9 mouse cellular contexts compared by ENCODE assay signal in genomic region chr2:33821677-33822607, GRCm38 (mm10).
DNase-seq lines count a peak whose midpoint lies in the region; ATAC-seq and TF ChIP-seq lines count a peak whose summit lies in the region.
"Had no signal": no experiment of that assay in that cellular context is flagged by ENCODE, and none has a peak within 500 bp of the region (broad histone marks: within the 10 kb centered on the region; RNA-seq: fewer than 3 reads in every experiment).

No protein-coding gene starts in this region.

- DNase-seq in c-Kit-positive CD71-positive TER-119-positive erythroid progenitor cells, embryonic 14.5 days (ENCODE audit: low spot score) = peak; percentile 81
- DNase-seq in heart, postnatal 36 days = peak; percentile 85 to 87
- peak; percentile 86 for DNase-seq in layer of hippocampus, adult 11-12 months (ENCODE audit: low spot score)
- peak; percentile 90 for DNase-seq in liver, postnatal 0 days

- no peak for TF ChIP-seq POLR2A in ES-Bruce4 (IDR thresholded peaks at IDR 0.05; ENCODE audit: insufficient read depth, low read length)
- TF ChIP-seq POLR2A in testis, adult 2 months (IDR thresholded peaks at IDR 0.05; ENCODE audit: control insufficient read depth, low read depth, low read length) = no peak

- H3K4me2 ChIP-seq in forebrain, embryonic 13.5 days = no peak overlapping the region
- no peak overlapping the region for H3K4me2 ChIP-seq in liver, postnatal 0 days (ENCODE audit: low read depth, low read length)
- H3K4me2 ChIP-seq in neural tube, embryonic 15.5 days = no peak overlapping the region

- H3K36me3 ChIP-seq in ES-Bruce4 (ENCODE audit: control insufficient read depth, insufficient read depth, low read length, poor library complexity, severe bottlenecking) = no peaks in the 10 kb centered on the region
- H3K36me3 ChIP-seq in forebrain, embryonic 13.5 days (ENCODE audit: poor library complexity, severe bottlenecking) = peaks cover 84% of the 10 kb centered on the region
- H3K36me3 ChIP-seq in liver, postnatal 0 days (replicated peaks; ENCODE audit: insufficient read depth, low read length) = peaks cover 36% of the 10 kb centered on the region
- peaks cover 65% of the 10 kb centered on the region for H3K36me3 ChIP-seq in neural tube, embryonic 15.5 days
- H3K36me3 ChIP-seq in testis, adult 2 months (ENCODE audit: control insufficient read depth, insufficient read depth, low read length) = no peaks in the 10 kb centered on the region

- 24% methylated on average over 13 of the region's 13 CpGs for WGBS in forebrain, embryonic 13.5 days
- 36% methylated on average over 13 of the region's 13 CpGs for WGBS in liver, postnatal 0 days (ENCODE audit: insufficient replicate concordance)
- WGBS in neural tube, embryonic 15.5 days = 27% methylated on average over 13 of the region's 13 CpGs

- H3K9ac ChIP-seq in ES-Bruce4 (ENCODE audit: low read depth, poor library complexity, severe bottlenecking) = no peak overlapping the region
- H3K9ac ChIP-seq in forebrain, embryonic 13.5 days = no peak overlapping the region
- H3K9ac ChIP-seq in liver, postnatal 0 days (replicated peaks) = no peak overlapping the region
- no peak overlapping the region for H3K9ac ChIP-seq in neural tube, embryonic 15.5 days (replicated peaks)

- H3K4me1 ChIP-seq in ES-Bruce4 (ENCODE audit: control insufficient read depth, insufficient read depth, low read length) = no peaks in the 10 kb centered on the region
- H3K4me1 ChIP-seq in forebrain, embryonic 13.5 days = peaks cover 17% of the 10 kb centered on the region
- H3K4me1 ChIP-seq in liver, postnatal 0 days (ENCODE audit: insufficient read depth) = no peaks in the 10 kb centered on the region
- H3K4me1 ChIP-seq in neural tube, embryonic 15.5 days = peaks cover 23% of the 10 kb centered on the region
- no peaks in the 10 kb centered on the region for H3K4me1 ChIP-seq in testis, adult 2 months (ENCODE audit: control insufficient read depth, insufficient read depth, low read length)

- ATAC-seq in forebrain, embryonic 13.5 days = peak; percentile 73
- ATAC-seq in liver, postnatal 0 days = peak; percentile 74
- peak; percentile 85 for ATAC-seq in neural tube, embryonic 15.5 days (ENCODE audit: low FRiP score)

- H3K27ac ChIP-seq in ES-Bruce4 (ENCODE audit: insufficient read depth, low read length) = no peak overlapping the region
- H3K27ac ChIP-seq in forebrain, embryonic 13.5 days = no peak overlapping the region
- H3K27ac ChIP-seq in liver, postnatal 0 days (ENCODE audit: low read depth) = 0 out of 2 replicates have a peak overlapping the region, but pooled peaks have one; percentile 3
- H3K27ac ChIP-seq in neural tube, embryonic 15.5 days (replicated peaks) = peak overlapping the region; percentile 65
- no peak overlapping the region for H3K27ac ChIP-seq in testis, adult 2 months (ENCODE audit: control insufficient read depth, insufficient read depth, low read depth, low read length)
- H3K27ac ChIP-seq: macrophage had no signal

- TF ChIP-seq CTCF in ES-Bruce4 (IDR thresholded peaks at IDR 0.05; ENCODE audit: low read depth, low read length) = peak; percentile 98
- peak; percentile 99 for TF ChIP-seq CTCF in liver, postnatal 0 days (IDR thresholded peaks at IDR 0.05; ENCODE audit: low read depth)
- TF ChIP-seq CTCF in testis, adult 2 months (IDR thresholded peaks at IDR 0.05; ENCODE audit: control insufficient read depth, insufficient read depth, insufficient replicate concordance, low read depth, low read length) = peak; percentile 95; the same call in 1 of the 2 replicates

- H3K27me3 ChIP-seq in ES-Bruce4 (ENCODE audit: control insufficient read depth, insufficient read depth, low read length, poor library complexity, severe bottlenecking) = no peaks in the 10 kb centered on the region
- H3K27me3 ChIP-seq in forebrain, embryonic 13.5 days = peaks cover 20% of the 10 kb centered on the region
- no peaks in the 10 kb centered on the region for H3K27me3 ChIP-seq in liver, postnatal 0 days (ENCODE audit: insufficient read depth, low read length)
- no peaks in the 10 kb centered on the region for H3K27me3 ChIP-seq in neural tube, embryonic 15.5 days (replicated peaks)
- no peaks in the 10 kb centered on the region for H3K27me3 ChIP-seq in testis, adult 2 months (ENCODE audit: control insufficient read depth, insufficient read depth, low read length)

- no peak overlapping the region for H3K4me3 ChIP-seq in ES-Bruce4 (ENCODE audit: low read depth, low read length)
- no peak overlapping the region for H3K4me3 ChIP-seq in forebrain, embryonic 13.5 days
- H3K4me3 ChIP-seq in liver, postnatal 0 days (ENCODE audit: low read depth, low read length) = no peak overlapping the region
- H3K4me3 ChIP-seq in neural tube, embryonic 15.5 days (replicated peaks) = no peak overlapping the region
- H3K4me3 ChIP-seq in testis, adult 2 months (ENCODE audit: control insufficient read depth, low read depth, low read length) = no peak overlapping the region

- H3K9me3 ChIP-seq in ES-Bruce4 (replicated peaks; ENCODE audit: control insufficient read depth, insufficient read depth, low read length, poor library complexity, severe bottlenecking) = no peaks in the 10 kb centered on the region
- H3K9me3 ChIP-seq in forebrain, embryonic 13.5 days (replicated peaks) = no peaks in the 10 kb centered on the region
- H3K9me3 ChIP-seq in liver, postnatal 0 days (ENCODE audit: low read length) = no peaks in the 10 kb centered on the region
- no peaks in the 10 kb centered on the region for H3K9me3 ChIP-seq in neural tube, embryonic 15.5 days (replicated peaks)

- peak; percentile 44; the same call in 1 of the 2 replicates for TF ChIP-seq EP300 in ES-Bruce4 (IDR thresholded peaks at IDR 0.05; ENCODE audit: insufficient read depth, low read depth, low read length)
- TF ChIP-seq EP300 in liver, postnatal 0 days (IDR thresholded peaks at IDR 0.05; ENCODE audit: low read depth) = no peak

- intact Hi-C loops in heart, postnatal 36 days (cut with DNase I) = loop anchor here (1.0 to 5.0 kb wide), 6 partner anchors 65 to 815 kb away; partner anchors contain the start of gene Mvb12b

Comparison
In these comparisons a context has a peak if more than half of its experiments do, and no peak if none do; other contexts are left out.
1. H3K27ac ChIP-seq: peak in liver, postnatal 0 days (single experiment) and neural tube, embryonic 15.5 days (single experiment); none in ES-Bruce4 (single experiment), forebrain, embryonic 13.5 days (single experiment) and testis, adult 2 months (single experiment).
2. Peak in every context shown above with its lines, with median percentiles within 50 percentile points of each other: CTCF ChIP-seq, DNase-seq and ATAC-seq.